Mouse (Mus musculus): ENCODE results near the gene Sppl2a.
"Not testable (repeated sequence)": the region's sequence is repeated elsewhere in the genome, so short reads cannot be mapped to it uniquely, and the experiment has no call there.

Sppl2a gene

GRCm38 (mm10) chr2:126932897-126933641 is at the start of gene Sppl2a:
Gene Sppl2a, minus strand, starts transcription at chr2:126933235.
- peak; percentile 90 for DNase-seq

GRCm38 (mm10) chr2:126977428-126977827 is 44.4 kb upstream of the Sppl2a start:
- no peak for DNase-seq

- peak; percentile 26 for DNase-seq
These were observed 28.7 kb upstream of the Sppl2a start for GRCm38 (mm10) chr2:126961696-126962095.

- peak; percentile 32 for DNase-seq
These were observed 22.6 kb upstream of the Sppl2a start for GRCm38 (mm10) chr2:126955671-126956070.

GRCm38 (mm10) chr2:126951085-126951484 is 18.1 kb upstream of the Sppl2a start:
- DNase-seq: peak; percentile 78

- DNase-seq: no peak
These were observed 17.4 kb upstream of the Sppl2a start for GRCm38 (mm10) chr2:126950453-126950852.

- DNase-seq: peak; percentile 41
These were observed 16.8 kb upstream of the Sppl2a start for GRCm38 (mm10) chr2:126949856-126950255.

- DNase-seq: not testable (repeated sequence)
These were observed 16.3 kb upstream of the Sppl2a start for GRCm38 (mm10) chr2:126949297-126949696.

- no peak for DNase-seq
These were observed 15.2 kb upstream of the Sppl2a start for GRCm38 (mm10) chr2:126948231-126948630.

GRCm38 (mm10) chr2:126947646-126948045 is 14.6 kb upstream of the Sppl2a start:
- no peak for DNase-seq

- no peak for DNase-seq
These were observed 10.2 kb upstream of the Sppl2a start for GRCm38 (mm10) chr2:126943211-126943610.

GRCm38 (mm10) chr2:126940314-126940866 is 7.4 kb upstream of the Sppl2a start:
- DNase-seq: no peak

GRCm38 (mm10) chr2:126938069-126938468 is 5.0 kb upstream of the Sppl2a start:
- no peak for DNase-seq

- peak; percentile 14 for DNase-seq
These were observed 886 bp upstream of the Sppl2a start for GRCm38 (mm10) chr2:126933921-126934320.

- no peak for DNase-seq
These were observed 656 bp downstream of the Sppl2a start for GRCm38 (mm10) chr2:126932261-126932896.

GRCm38 (mm10) chr2:126931784-126932183 is 1.3 kb downstream of the Sppl2a start:
- DNase-seq: no peak

- no peak for DNase-seq
These were observed 4.4 kb downstream of the Sppl2a start for GRCm38 (mm10) chr2:126928681-126929080.

- no peak for DNase-seq
These were observed 12.5 kb downstream of the Sppl2a start for GRCm38 (mm10) chr2:126920358-126921060.

GRCm38 (mm10) chr2:126916236-126916635 is 16.8 kb downstream of the Sppl2a start:
- no peak for DNase-seq

- DNase-seq: no peak
These were observed 18.9 kb downstream of the Sppl2a start for GRCm38 (mm10) chr2:126914096-126914495.

- no peak for DNase-seq
These were observed 28.9 kb downstream of the Sppl2a start for GRCm38 (mm10) chr2:126904162-126904561.

GRCm38 (mm10) chr2:126897511-126897910 is 35.5 kb downstream of the Sppl2a start:
- DNase-seq: peak; percentile 63

GRCm38 (mm10) chr2:126896941-126897340 is 36.1 kb downstream of the Sppl2a start:
- DNase-seq: peak; percentile 54

All from kidney, adult 18-20 months (tissue).